Mouse (Mus musculus) lung, postnatal 14 days (tissue): ENCODE results near the gene Aars2.

Experiments
- DNase-seq: peaks from one replicate; pipeline ENCODE4 v3.0.0; 2021

Gene Aars2

GRCm38 (mm10) chr17:45563216-45563615 lies 56.6 kb downstream of the Aars2 start:
- DNase-seq, result no peak

- DNase-seq, result peak; percentile 94
Observed at GRCm38 (mm10) chr17:45563655-45564530, 57.3 kb downstream of the Aars2 start, which contains the start of gene Slc35b2. Gene Slc35b2, plus strand, starts transcription at chr17:45563874.

- DNase-seq, result no peak
Observed at GRCm38 (mm10) chr17:45564531-45565084, 58.0 kb downstream of the Aars2 start.

- no peak for DNase-seq
Observed at GRCm38 (mm10) chr17:45565103-45565502, 58.5 kb downstream of the Aars2 start.

GRCm38 (mm10) chr17:45566031-45566359 lies 59.4 kb downstream of the Aars2 start:
- no peak for DNase-seq

GRCm38 (mm10) chr17:45566360-45567161 lies 59.9 kb downstream of the Aars2 start:
- no peak for DNase-seq

GRCm38 (mm10) chr17:45567162-45567601 lies 60.5 kb downstream of the Aars2 start:
- no peak for DNase-seq

- DNase-seq, result no peak
Observed at GRCm38 (mm10) chr17:45568990-45569389, 62.3 kb downstream of the Aars2 start.

GRCm38 (mm10) chr17:45569999-45570398 lies 63.4 kb downstream of the Aars2 start:
- DNase-seq, result no peak
